Mouse (Mus musculus): ENCODE measurements around the gene Ccl4.

Ccl4 gene

GRCm38 (mm10) chr11:83662204-83662603, at the start of gene Ccl4:
Ccl4 (plus strand) TSS chr11:83662584.
- DNase-seq (ENCODE audit: low spot score): no peak

GRCm38 (mm10) chr11:83616586-83616985, 45.8 kb upstream of the Ccl4 start:
- no peak for DNase-seq (ENCODE audit: low spot score)

DNA sequence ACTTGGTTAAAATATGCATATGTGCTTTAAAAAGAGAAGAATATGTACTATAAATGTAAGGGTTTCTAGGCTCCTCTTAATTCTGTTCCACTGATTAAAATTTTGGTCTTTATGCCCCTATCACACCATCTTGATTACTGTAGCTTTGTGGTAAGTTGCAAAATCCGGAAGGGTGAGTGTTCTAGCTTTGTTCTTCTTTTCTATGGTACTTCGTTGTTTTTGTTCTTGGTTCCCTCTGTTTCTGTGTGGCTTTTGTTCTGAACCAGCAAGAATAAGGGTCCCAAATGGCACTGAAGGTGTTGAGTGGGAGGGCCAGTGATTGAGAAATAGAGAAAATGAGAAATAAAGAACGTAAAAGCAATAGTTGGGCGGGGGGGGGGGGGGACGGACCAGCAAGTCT, 44.1 kb upstream of the Ccl4 start:
- DNase-seq (ENCODE audit: low spot score): no peak

GRCm38 (mm10) chr11:83619037-83619436, 43.3 kb upstream of the Ccl4 start:
- no peak for DNase-seq (ENCODE audit: low spot score)

DNA sequence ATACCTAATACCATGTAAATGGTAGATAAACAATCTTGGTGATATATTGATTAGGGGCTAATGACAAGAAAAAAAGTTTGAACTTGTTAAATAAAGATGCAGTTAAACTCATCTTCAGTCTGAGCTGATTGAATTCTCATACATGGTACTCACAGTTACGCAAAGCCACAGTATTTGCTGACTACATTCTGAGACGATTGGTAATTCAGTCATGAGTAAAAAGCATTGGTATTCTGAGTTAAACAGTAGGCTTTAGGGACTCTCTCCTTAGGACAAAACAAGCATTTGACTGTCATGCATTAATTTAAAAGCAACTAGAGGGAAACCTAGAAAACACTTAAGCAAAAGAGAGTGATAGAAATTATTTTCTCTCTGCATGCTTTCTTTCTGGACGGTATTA, 38.8 kb upstream of the Ccl4 start:
- no peak for DNase-seq (ENCODE audit: low spot score)

GRCm38 (mm10) chr11:83628808-83629207, 33.6 kb upstream of the Ccl4 start:
- no peak for DNase-seq (ENCODE audit: low spot score)

GRCm38 (mm10) chr11:83630630-83631029, 31.8 kb upstream of the Ccl4 start:
- DNase-seq (ENCODE audit: low spot score): no peak

GRCm38 (mm10) chr11:83631065-83631464, 31.3 kb upstream of the Ccl4 start:
- no peak for DNase-seq (ENCODE audit: low spot score)

- DNase-seq (ENCODE audit: low spot score): no peak
These were observed 29.6 kb upstream of the Ccl4 start for GRCm38 (mm10) chr11:83632744-83633143.

DNA sequence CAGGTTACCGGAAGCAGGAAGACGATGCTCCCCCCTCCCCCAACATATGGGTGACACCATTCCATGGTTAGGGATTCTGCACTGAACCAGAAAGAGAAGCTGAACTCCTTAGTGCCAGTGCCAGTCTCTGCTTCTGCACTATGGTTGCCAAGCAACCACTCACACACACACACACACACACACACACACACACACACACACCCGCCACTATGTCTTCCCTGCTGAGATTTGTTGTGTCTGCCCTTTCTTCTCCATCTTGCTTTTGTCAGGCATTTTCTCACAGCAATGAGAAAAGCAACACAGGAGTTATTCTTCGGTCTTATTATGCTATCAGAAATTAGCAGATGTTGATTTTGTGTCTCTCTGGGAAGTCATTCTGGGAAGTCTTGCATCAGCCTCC, 28.0 kb upstream of the Ccl4 start:
- no peak for DNase-seq (ENCODE audit: low spot score)

- no peak for DNase-seq (ENCODE audit: low spot score)
These were observed 27.5 kb upstream of the Ccl4 start for GRCm38 (mm10) chr11:83634898-83635297.

DNA sequence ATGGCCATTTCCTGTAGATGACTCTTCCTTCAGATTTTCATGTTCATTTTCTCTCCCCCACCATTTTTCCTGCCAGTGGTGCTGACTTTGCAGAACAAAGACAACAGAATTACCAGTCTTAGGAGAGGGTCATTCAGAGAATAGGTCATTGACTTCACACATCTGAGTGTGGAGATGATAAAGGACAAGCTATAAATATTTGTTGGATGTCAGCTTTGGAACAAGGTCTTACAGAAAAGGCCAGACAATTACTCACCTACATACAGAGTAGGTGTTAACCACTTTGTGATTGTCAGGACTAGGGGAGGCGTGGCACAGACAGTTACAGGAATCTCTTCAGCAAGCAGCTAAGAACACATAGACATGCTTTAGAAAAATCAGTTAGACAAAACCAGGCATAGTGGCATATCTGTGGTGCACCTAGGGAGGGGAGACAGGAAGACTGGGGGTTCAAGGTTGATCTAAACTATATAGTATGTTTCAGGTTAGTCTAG, 25.6 kb upstream of the Ccl4 start:
- DNase-seq (ENCODE audit: low spot score): no peak

- no peak for DNase-seq (ENCODE audit: low spot score)
These were observed 23.4 kb upstream of the Ccl4 start for GRCm38 (mm10) chr11:83638934-83639333.

DNA sequence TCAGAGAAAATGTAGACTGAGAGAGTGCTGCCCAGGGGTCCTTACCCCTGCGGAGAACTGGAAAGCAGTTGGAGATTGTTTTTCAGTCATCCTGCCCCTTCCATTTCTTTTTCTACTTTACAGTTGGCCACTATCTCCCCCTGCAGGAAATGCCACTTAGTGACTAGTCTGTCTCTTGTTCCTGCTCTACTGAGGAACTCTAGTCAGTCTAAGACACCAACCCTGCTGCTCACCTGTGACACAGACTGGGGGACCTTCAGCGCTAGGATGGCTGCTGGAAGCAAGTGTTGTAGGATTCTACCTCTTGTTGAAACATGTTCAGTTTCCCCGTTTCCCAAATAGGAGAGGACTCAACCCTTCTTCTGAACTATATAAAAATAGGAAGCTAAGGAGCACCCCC, 22.9 kb upstream of the Ccl4 start:
- DNase-seq (ENCODE audit: low spot score): no peak

GRCm38 (mm10) chr11:83640141-83640540, 22.2 kb upstream of the Ccl4 start:
- no peak for DNase-seq (ENCODE audit: low spot score)

GRCm38 (mm10) chr11:83641216-83641615, 21.2 kb upstream of the Ccl4 start:
- DNase-seq (ENCODE audit: low spot score): no peak

DNA sequence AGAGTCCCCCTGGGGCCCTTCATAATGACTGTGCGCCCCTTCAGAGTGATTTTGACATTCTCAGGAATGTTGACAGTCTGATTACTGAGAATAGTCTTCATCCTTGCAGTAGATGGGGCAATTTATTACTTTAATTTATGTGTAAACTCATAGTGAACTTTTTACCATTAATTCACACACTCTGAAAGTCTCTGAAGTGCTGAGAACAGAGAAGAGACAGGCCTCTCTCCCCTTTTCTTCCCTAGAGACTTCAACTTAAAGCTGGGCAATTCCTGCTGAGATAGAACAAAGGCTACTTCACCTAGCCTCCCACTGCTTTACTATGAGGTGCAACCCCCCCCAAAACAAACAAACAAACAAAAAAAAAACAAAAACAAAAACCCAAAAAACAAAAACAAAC, 16.9 kb upstream of the Ccl4 start, which contains the start of gene Rpl9-ps1:
Rpl9-ps1 (minus strand) TSS at position 101 of the 400 bp plus-strand sequence.
- DNase-seq (ENCODE audit: low spot score): no peak

GRCm38 (mm10) chr11:83646356-83647149, 15.8 kb upstream of the Ccl4 start:
- DNase-seq (ENCODE audit: low spot score): no peak

- no peak for DNase-seq (ENCODE audit: low spot score)
These were observed 13.0 kb upstream of the Ccl4 start, which contains the start of gene Ccl3 for GRCm38 (mm10) chr11:83649305-83649841. Ccl3 (minus strand) TSS chr11:83649355.

DNA sequence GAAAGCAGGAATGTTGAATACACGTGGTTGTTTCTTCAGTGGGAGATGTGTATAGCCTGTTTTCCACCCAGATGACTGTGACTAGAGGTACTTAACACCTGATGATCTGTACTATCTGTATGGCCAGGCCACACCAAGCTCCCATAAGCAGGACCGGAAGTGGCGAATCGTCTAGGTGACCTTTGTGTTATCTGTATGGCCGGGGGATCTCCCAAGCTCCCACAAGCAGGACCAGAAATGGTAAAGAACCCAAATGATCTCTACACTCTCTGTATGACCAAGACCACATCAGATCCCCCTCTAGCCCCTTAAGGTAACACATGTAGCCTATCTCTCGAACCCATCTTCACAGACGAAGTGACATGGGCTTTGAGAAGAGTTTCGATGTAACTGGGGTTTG, 7.8 kb upstream of the Ccl4 start:
- DNase-seq (ENCODE audit: low spot score): no peak

- no peak for DNase-seq (ENCODE audit: low spot score)
These were observed 4.9 kb upstream of the Ccl4 start for GRCm38 (mm10) chr11:83657508-83657907.

DNA sequence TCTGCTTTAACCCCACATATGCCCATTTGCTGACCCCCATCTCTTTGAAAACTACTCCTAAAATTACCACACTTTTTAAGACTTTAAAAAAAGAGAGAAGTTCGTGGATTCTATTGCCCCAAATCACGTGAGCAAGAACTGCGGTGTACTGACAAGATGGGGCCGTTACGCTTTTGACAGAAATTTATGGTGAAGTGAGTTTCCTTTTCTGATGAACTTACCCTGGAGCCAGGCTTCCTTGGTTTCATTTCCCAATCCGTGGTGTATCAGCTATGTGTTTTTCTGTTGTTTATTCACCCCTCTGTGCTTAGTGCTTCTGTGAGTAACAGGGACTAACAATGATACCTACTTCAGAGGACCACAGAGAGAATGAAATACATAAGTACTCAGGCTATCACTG, 3.6 kb upstream of the Ccl4 start:
- DNase-seq (ENCODE audit: low spot score): no peak

- no peak for DNase-seq (ENCODE audit: low spot score)
These were observed 1.1 kb downstream of the Ccl4 start for GRCm38 (mm10) chr11:83663532-83663931.

- DNase-seq (ENCODE audit: low spot score): no peak
These were observed 9.4 kb downstream of the Ccl4 start for GRCm38 (mm10) chr11:83671743-83672142.

Measured in ovary, postnatal 14 days (tissue).